Mouse (Mus musculus) bone marrow, adult 2 months (tissue): ENCODE data around the gene Fancd2.

Experiments
- CTCF ChIP-seq: fragments of 200-500 bp; IDR thresholded peaks from 2 replicates; pipeline ENCODE4 v1.5.1; 2011; ENCODE audit warnings: low read length, control low read depth; ENCODE audit not compliant: control insufficient read depth, insufficient read depth
- POLR2A ChIP-seq: fragments of 200-500 bp; IDR thresholded peaks from 2 replicates; pipeline ENCODE4 v1.6.1; 2011; ENCODE audit warnings: low read depth, mild to moderate bottlenecking, control low read depth, low read length, borderline replicate concordance; ENCODE audit not compliant: control insufficient read depth

- TF ChIP-seq CTCF = no peak
- no peak for TF ChIP-seq POLR2A
Measured at GRCm38 (mm10) chr6:113517434-113518080, 13.9 kb upstream of the Fancd2 start.
